Mouse (Mus musculus) left cerebral cortex, postnatal 36 days (tissue): ENCODE results near the gene Iqcf3. TPM values are rescaled to one million over a fixed set of nuclear protein-coding genes. Genes with fewer than 3 reads are reported as not detected.
A peak's percentile ranks its signal among the peaks of the same experiment; 100 is the strongest.

Source experiments
- DNase-seq, 2 experiments: peaks; one replicate each; pipeline ENCODE4 v3.0.0; 2021 to 2022; ENCODE audit warnings: low spot score in 2 of 2, mixed read lengths in 1 of 2
- intact Hi-C: fragments of 180-260 bp; cut with DNase I; formaldehyde crosslinking; loops from one replicate; pipeline ENCODE4 v1.15.1; 2025
- total RNA-seq, 2 experiments: library from RNA; stranded (reverse); gene quantifications; 2 replicates each; pipeline ENCODE4 v1.2.3; 2021

Gene Iqcf3
- total RNA-seq, 2 experiments from 2014 or later = not detected

DNA sequence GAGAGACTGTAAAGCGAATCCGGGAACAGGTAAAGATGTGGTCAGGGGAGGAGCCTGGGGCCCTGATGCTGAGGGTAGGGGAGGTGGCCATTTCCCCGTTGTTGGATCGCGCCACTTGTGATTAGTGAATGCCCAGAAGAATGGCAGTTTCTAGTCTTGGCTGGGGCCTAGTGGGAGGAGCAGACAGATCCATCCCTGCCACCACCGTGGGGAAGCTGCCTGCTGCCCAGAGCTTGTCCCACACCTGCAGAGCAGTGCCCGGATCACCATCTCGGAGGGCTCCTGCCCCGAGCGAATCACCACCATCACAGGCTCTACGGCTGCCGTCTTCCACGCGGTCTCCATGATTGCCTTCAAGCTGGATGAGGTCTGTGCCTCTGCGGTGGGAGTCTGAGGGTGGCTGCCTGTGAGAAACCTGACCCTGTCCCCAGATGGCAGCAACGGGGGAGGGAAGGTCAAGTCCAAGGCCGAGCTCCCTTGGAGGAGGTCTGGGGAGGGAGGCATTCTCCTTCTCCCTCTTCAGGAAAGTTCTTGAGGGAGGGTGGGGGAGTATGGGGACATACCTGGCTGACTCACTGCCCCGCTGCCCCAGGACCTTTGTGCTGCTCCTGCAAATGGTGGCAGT, 100.9 kb downstream of the Iqcf3 start:
- intact Hi-C loops = no loop called here

GRCm38 (mm10) chr9:106459946-106460345, 101.5 kb downstream of the Iqcf3 start:
- intact Hi-C loops = no loop called here
- DNase-seq = no peak

More for the DNA sequence above, 100.9 kb downstream of the Iqcf3 start:
- DNase-seq = no peak

DNA sequence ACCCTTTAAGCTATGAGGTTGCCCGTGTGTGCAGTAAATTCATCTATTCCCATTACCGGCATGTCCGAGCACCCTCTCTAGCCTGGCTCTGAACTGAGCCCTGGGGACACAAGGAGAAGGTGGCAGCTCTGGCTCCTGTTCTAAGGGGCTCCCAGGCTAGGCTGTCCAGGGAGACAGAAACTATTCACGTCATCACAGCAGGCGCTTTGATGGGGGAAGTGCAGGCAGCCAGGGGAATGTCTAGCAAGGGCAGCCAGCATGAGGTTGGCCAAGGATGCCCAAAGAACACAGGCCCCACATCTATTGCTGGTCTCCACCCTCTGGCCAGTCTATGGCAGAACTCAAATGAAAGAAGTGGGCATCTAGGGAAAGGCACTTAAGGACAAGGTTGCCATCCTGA, 103.5 kb downstream of the Iqcf3 start:
- no peak for DNase-seq

GRCm38 (mm10) chr9:106457163-106457559, 104.3 kb downstream of the Iqcf3 start:
- intact Hi-C loops = no loop called here
- no peak for DNase-seq

More for the DNA sequence above, 103.5 kb downstream of the Iqcf3 start:
- intact Hi-C loops = no loop called here

DNA sequence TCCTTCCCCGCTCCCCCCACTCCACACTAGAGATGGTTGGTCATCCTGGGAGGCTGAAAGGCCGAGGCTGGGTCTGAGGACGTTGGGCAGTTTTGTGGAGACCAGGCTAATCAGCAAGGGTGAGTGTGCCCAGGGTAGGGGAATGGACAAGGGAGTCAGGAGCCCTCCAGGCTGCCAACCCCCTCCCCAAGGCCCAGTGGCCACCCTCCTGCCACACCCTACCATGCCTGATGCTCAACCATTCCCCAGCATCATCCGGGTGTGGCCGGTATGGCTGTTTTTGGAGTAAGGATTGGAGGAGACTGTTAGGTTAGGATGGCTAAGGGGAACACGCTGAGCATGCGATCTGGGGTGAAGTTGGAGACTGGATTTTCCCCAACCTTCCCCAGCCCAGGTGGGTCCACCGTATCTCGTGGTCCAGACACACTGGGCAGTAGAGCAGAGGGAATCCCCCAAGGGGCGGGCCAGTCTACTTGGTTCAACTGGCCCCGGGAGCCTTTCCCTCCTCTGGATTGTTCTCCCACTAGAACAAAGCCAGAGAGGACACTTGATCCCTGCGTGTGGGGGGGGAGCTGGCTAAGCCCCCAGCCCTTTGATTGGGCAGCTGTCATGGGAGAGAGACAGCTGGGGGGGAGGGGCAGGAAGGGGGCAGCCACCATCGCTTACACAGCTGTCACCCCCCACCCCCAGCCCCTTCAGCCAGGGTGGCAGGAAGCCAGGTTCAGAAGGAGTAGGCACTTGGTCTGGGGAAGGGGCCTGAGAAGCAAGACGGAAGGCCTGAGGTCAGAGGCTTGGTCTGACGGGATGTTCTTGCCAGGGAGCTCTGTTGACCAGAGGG, 104.9 kb downstream of the Iqcf3 start:
- intact Hi-C loops = no loop called here
- DNase-seq = no peak

DNA sequence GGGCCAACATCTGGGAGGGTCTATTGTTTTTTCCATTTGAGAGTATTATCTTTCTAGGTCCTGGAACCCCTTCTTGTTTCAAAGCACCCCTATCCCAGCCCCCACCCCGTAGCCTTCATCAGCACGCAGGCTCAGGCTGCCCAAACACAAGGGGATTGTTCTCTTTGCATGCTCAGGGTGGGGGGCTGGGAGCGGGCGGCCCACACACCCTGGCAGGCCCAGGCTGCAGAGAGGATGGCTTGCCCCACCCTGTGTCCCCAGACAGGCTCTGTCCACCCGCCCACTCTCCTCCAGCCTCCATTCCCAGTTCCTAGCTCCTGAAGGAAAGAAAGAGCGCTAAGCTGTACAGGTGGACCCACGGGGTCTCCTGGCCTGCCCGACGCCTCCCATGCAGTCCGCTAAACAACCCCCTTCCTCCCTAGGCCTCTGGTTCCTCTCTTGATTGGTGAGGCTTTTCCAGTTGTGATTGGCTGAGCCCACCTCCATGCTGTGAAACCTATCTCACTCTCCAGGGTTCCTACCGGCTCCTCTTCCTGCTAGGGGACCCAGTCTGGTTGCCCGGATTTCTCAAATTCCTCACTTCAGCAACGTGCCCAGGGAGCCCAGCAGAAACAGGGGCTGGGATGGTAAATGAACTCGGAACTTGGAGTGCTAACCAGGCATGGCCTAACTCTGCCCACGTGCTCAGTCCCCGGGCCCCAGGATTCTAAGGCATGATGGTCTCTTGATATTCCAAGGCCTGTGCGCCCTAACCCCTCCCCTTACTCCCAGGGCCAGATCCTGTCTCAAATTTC, 106.3 kb downstream of the Iqcf3 start:
- peak in 1 of 2 experiments; percentile 47 for DNase-seq
- intact Hi-C loops = no loop called here

DNA sequence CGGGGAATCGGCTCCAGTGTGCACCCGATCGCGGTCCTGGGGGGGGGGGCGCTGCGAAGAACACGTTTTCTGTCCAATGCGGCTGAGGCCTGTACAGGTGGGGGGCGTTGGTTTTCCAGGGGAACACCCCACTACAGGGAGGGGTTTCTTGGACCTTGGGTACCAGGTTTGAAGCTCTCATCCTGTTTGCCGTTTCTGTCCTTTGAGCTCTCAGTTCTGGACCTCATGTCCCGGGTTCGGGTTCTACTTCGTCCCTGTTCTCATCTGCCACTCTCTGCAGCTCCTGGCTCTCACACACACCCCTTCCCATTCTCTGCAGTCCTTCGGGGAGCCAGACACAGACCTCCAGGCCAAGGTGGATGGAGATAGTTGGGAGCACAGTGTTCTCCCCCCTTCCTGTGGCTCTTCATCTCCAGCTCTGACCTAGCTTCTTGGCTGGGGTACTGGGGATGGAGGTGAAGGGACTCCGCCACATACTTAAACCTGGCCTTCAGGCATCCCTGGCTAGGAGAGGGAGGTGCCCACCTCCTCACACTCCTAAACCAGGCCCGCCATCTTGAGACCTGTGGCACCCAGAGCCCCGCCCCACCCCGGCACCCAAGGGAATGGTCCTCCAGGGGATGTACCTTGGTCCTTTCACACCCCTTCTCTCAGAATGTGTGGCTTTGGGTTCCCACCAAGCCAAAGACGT, 107.2 kb downstream of the Iqcf3 start:
- intact Hi-C loops = no loop called here
- DNase-seq = no peak

GRCm38 (mm10) chr9:106453271-106454070, 108.0 kb downstream of the Iqcf3 start, which contains the start of gene Pcbp4:
Gene Pcbp4, plus strand, starts transcription at chr9:106453291.
- DNase-seq = peak; percentile 55 to 60
- intact Hi-C loops = no loop called here

Other genes with a start within 250 kb of the Iqcf3 start
- gene Dusp7, start 193.0 kb downstream of the Iqcf3 start, total RNA-seq = 100 to 1,000 TPM; 103 to 118 TPM
- 100 to 1,000 TPM; 278 to 331 TPM for gene Rpl29, start 132.2 kb downstream of the Iqcf3 start, total RNA-seq
- gene Acy1, start 123.3 kb downstream of the Iqcf3 start, total RNA-seq = 10 to 100 TPM; 15.4 to 16.0 TPM
- 10 to 100 TPM in 1 of 2 experiments, 1 to 10 TPM in 1; 8.8 to 11.4 TPM for gene Abhd14b, start 114.2 kb downstream of the Iqcf3 start, total RNA-seq
- 10 to 100 TPM; 36.8 to 38.3 TPM for gene Abhd14a, start 114.0 kb downstream of the Iqcf3 start, total RNA-seq
- gene Pcbp4, start 108.3 kb downstream of the Iqcf3 start, total RNA-seq = 100 to 1,000 TPM; 181 to 197 TPM
- 10 to 100 TPM in 1 of 2 experiments, 1 to 10 TPM in 1; 7.8 to 13.7 TPM for gene Gpr62, start 95.7 kb downstream of the Iqcf3 start, total RNA-seq
- 10 to 100 TPM; 28.4 to 31.2 TPM for gene Rrp9, start 85.7 kb downstream of the Iqcf3 start, total RNA-seq
- gene Parp3, start 84.7 kb downstream of the Iqcf3 start, total RNA-seq = 1 to 10 TPM; 4.0 to 5.2 TPM
- not detected for gene Iqcf1, start 61.7 kb downstream of the Iqcf3 start, total RNA-seq
- under 1 TPM in 1 of 2 experiments, not detected in 1; 0.82 TPM for gene Iqcf5, start 47.1 kb downstream of the Iqcf3 start, total RNA-seq
- gene Iqcf4, start 9.4 kb upstream of the Iqcf3 start, total RNA-seq = not detected
- not detected for gene Iqcf6, start 65.0 kb upstream of the Iqcf3 start, total RNA-seq
- gene Grm2, start 94.5 kb upstream of the Iqcf3 start, total RNA-seq = 10 to 100 TPM; 53.5 to 72.7 TPM
- 100 to 1,000 TPM; 104 to 109 TPM for gene Tex264, start 124.3 kb upstream of the Iqcf3 start, total RNA-seq
- 10 to 100 TPM; 14.7 to 18.0 TPM for gene Rad54l2, start 227.6 kb upstream of the Iqcf3 start, total RNA-seq